Comparison of ENCODE assay signal across 8 mouse cellular contexts in the genomic region with DNA sequence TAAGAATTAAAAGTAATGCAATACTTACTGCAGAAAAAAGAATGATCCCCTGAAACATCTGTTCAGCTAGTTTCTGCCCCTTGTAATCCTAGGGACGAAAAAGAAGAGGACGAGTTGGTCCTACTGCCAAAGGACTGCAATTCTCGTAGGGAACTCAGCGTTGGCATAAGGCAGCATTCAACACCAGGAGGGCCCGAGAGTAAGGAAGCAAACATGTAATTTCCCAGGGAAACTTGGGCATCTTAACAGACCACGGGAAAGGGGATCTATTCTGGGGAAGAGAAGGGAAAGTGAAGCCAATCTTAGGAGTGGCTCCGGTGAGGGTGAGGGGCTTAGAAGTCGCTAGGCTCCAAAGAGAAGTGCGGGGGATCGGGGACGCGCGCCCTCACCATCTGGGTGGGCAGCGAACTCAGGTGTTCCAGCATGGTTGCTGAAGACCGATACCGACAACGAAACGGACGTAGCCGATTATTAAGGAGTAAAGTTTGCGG. TPM values are rescaled to one million over a fixed set of nuclear protein-coding genes. Genes with fewer than 3 reads are reported as not detected.
DNase-seq lines count a peak whose midpoint lies in the region; ATAC-seq and TF ChIP-seq lines count a peak whose summit lies in the region.

No protein-coding gene starts in this region.

- no peak for TF ChIP-seq CTCF in bone marrow, adult 2 months (IDR thresholded peaks at IDR 0.05; ENCODE audit: control insufficient read depth, insufficient read depth, low read length)

- no peak for TF ChIP-seq POLR2A in bone marrow, adult 2 months (IDR thresholded peaks at IDR 0.05; ENCODE audit: borderline replicate concordance, control insufficient read depth, low read depth, low read length)

- H3K27me3 ChIP-seq in kidney, embryonic 15.5 days: no peaks in the 10 kb centered on the region
- no peaks in the 10 kb centered on the region for H3K27me3 ChIP-seq in hindbrain, embryonic 14.5 days (ENCODE audit: control insufficient read depth, insufficient read depth, low read length)
- no peaks in the 10 kb centered on the region for H3K27me3 ChIP-seq in midbrain, embryonic 14.5 days (ENCODE audit: control insufficient read depth, insufficient read depth, low read length)

- peak overlapping the region; percentile 97 for H3K4me3 ChIP-seq in kidney, embryonic 15.5 days (replicated peaks)
- H3K4me3 ChIP-seq in bone marrow, adult 2 months (replicated peaks; ENCODE audit: control insufficient read depth, low read depth, low read length): peak overlapping the region; percentile 100
- peak overlapping the region; percentile 71 for H3K4me3 ChIP-seq in hindbrain, embryonic 14.5 days (replicated peaks; ENCODE audit: low read length)
- H3K4me3 ChIP-seq in midbrain, embryonic 14.5 days (replicated peaks; ENCODE audit: low read depth, low read length): peak overlapping the region; percentile 95

- H3K27ac ChIP-seq in kidney, embryonic 15.5 days: peak overlapping the region; percentile 98
- H3K27ac ChIP-seq in bone marrow, adult 2 months (ENCODE audit: control insufficient read depth, insufficient read depth, low read depth, low read length, poor library complexity): peak overlapping the region; percentile 94
- H3K27ac ChIP-seq in hindbrain, embryonic 14.5 days: peak overlapping the region; percentile 93
- H3K27ac ChIP-seq in midbrain, embryonic 14.5 days (replicated peaks; ENCODE audit: low read depth, low read length): peak overlapping the region; percentile 93

- DNase-seq in kidney, adult 11 months: no peak
- no peak for DNase-seq in hindbrain, embryonic 14.5 days (ENCODE audit: low spot score)
- DNase-seq in midbrain, embryonic 14.5 days: no peak
- no peak for DNase-seq in right cerebral cortex, postnatal 36 days (ENCODE audit: low spot score in 2 of 2)
- DNase-seq in frontal cortex, postnatal 10 days (ENCODE audit: low spot score in 2 of 2): no peak
- DNase-seq in cerebellum, adult 9-10 months: no peak

- H3K4me1 ChIP-seq in kidney, embryonic 15.5 days: peaks cover 16% of the 10 kb centered on the region
- H3K4me1 ChIP-seq in bone marrow, adult 2 months (ENCODE audit: control insufficient read depth, insufficient read depth, low read length): no peaks in the 10 kb centered on the region; the same call in 1 of the 2 replicates
- H3K4me1 ChIP-seq in hindbrain, embryonic 14.5 days (replicated peaks; ENCODE audit: control insufficient read depth, insufficient read depth, low read length): peaks cover 16% of the 10 kb centered on the region
- peaks cover 8% of the 10 kb centered on the region for H3K4me1 ChIP-seq in midbrain, embryonic 14.5 days (ENCODE audit: control insufficient read depth, insufficient read depth, low read length)

- peaks cover 22% of the 10 kb centered on the region for H3K36me3 ChIP-seq in kidney, embryonic 15.5 days
- H3K36me3 ChIP-seq in hindbrain, embryonic 14.5 days (replicated peaks; ENCODE audit: control insufficient read depth, insufficient read depth): peaks cover 18% of the 10 kb centered on the region
- H3K36me3 ChIP-seq in midbrain, embryonic 14.5 days (ENCODE audit: control insufficient read depth, insufficient read depth, low read length): peaks cover 18% of the 10 kb centered on the region

- peak; percentile 14 for ATAC-seq in kidney, embryonic 15.5 days (replicated peaks; ENCODE audit: low FRiP score)
- peak; percentile 21; the same call in 1 of the 2 replicates for ATAC-seq in hindbrain, embryonic 14.5 days (ENCODE audit: low FRiP score)
- 0 out of 2 replicates have a peak, but pooled peaks have one; percentile 49 for ATAC-seq in midbrain, embryonic 14.5 days (ENCODE audit: low FRiP score, low TSS enrichment)

- peak overlapping the region; percentile 93 for H3K9ac ChIP-seq in kidney, embryonic 15.5 days
- peak overlapping the region; percentile 92 for H3K9ac ChIP-seq in hindbrain, embryonic 14.5 days
- peak overlapping the region; percentile 88 for H3K9ac ChIP-seq in midbrain, embryonic 14.5 days (replicated peaks; ENCODE audit: low read length)

- H3K9me3 ChIP-seq in kidney, embryonic 15.5 days (replicated peaks): no peaks in the 10 kb centered on the region
- no peaks in the 10 kb centered on the region for H3K9me3 ChIP-seq in hindbrain, embryonic 14.5 days (ENCODE audit: control insufficient read depth, low read length)
- H3K9me3 ChIP-seq in midbrain, embryonic 14.5 days (ENCODE audit: control insufficient read depth, low read length): no peaks in the 10 kb centered on the region

- H3K4me2 ChIP-seq in kidney, embryonic 15.5 days: peak overlapping the region; percentile 74
- peak overlapping the region; percentile 48 for H3K4me2 ChIP-seq in hindbrain, embryonic 14.5 days (replicated peaks)
- H3K4me2 ChIP-seq in midbrain, embryonic 14.5 days (ENCODE audit: low read length): peak overlapping the region; percentile 78

- 0% methylated on average over 21 of the region's 21 CpGs for WGBS in kidney, embryonic 15.5 days
- under 1% methylated on average over 21 of the region's 21 CpGs for WGBS in bone marrow, adult 2 months
- WGBS in hindbrain, embryonic 14.5 days: 0% methylated on average over 21 of the region's 21 CpGs
- 0% methylated on average over 21 of the region's 21 CpGs for WGBS in midbrain, embryonic 14.5 days

RNA-seq across cellular contexts. Expression of gene Glt8d1, which starts 0.3 kb away (rescaled TPM):
- 66.4 and 70.1 TPM in 2 replicates for polyA plus RNA-seq in kidney, embryonic 15.5 days (2015; fragmentation: Nextera tagmentation; extraction: Ambion mirVana)
- polyA plus RNA-seq in bone marrow, adult 2 months (2011; ENCODE audit: insufficient read depth, insufficient read length, low replicate concordance, missing spikeins): 24.8 and 38.7 TPM in 2 replicates
- 59.5 and 64.4 TPM in 2 replicates for polyA plus RNA-seq in hindbrain, embryonic 14.5 days (2014; fragmentation: Nextera tagmentation; extraction: Ambion mirVana)
- polyA plus RNA-seq in midbrain, embryonic 14.5 days (2014; fragmentation: Nextera tagmentation; extraction: Ambion mirVana): 54.0 and 62.4 TPM in 2 replicates

RNA-seq across cellular contexts. Expression of gene Spcs1, which starts 0.6 kb away (rescaled TPM):
- 385 and 440 TPM in 2 replicates for polyA plus RNA-seq in kidney, embryonic 15.5 days (2015; fragmentation: Nextera tagmentation; extraction: Ambion mirVana)
- polyA plus RNA-seq in bone marrow, adult 2 months (2011; ENCODE audit: insufficient read depth, insufficient read length, low replicate concordance, missing spikeins): 59.6 and 85.6 TPM in 2 replicates
- polyA plus RNA-seq in hindbrain, embryonic 14.5 days (2014; fragmentation: Nextera tagmentation; extraction: Ambion mirVana): 315 and 357 TPM in 2 replicates
- 287 and 317 TPM in 2 replicates for polyA plus RNA-seq in midbrain, embryonic 14.5 days (2014; fragmentation: Nextera tagmentation; extraction: Ambion mirVana)

RNA-seq across cellular contexts. Expression of gene Pbrm1, which starts 18.1 kb away (rescaled TPM):
- polyA plus RNA-seq in kidney, embryonic 15.5 days (2015; fragmentation: Nextera tagmentation; extraction: Ambion mirVana): 131 and 136 TPM in 2 replicates
- polyA plus RNA-seq in bone marrow, adult 2 months (2011; ENCODE audit: insufficient read depth, insufficient read length, low replicate concordance, missing spikeins): 31.8 and 46.8 TPM in 2 replicates
- 98.2 and 105 TPM in 2 replicates for polyA plus RNA-seq in hindbrain, embryonic 14.5 days (2014; fragmentation: Nextera tagmentation; extraction: Ambion mirVana)
- polyA plus RNA-seq in midbrain, embryonic 14.5 days (2014; fragmentation: Nextera tagmentation; extraction: Ambion mirVana): 120 and 136 TPM in 2 replicates

RNA-seq across cellular contexts. Expression of gene Gnl3, which starts 18.1 kb away (rescaled TPM):
- polyA plus RNA-seq in kidney, embryonic 15.5 days (2015; fragmentation: Nextera tagmentation; extraction: Ambion mirVana): 127 and 134 TPM in 2 replicates
- polyA plus RNA-seq in bone marrow, adult 2 months (2011; ENCODE audit: insufficient read depth, insufficient read length, low replicate concordance, missing spikeins): 56.0 and 119 TPM in 2 replicates
- 43.2 and 44.6 TPM in 2 replicates for polyA plus RNA-seq in hindbrain, embryonic 14.5 days (2014; fragmentation: Nextera tagmentation; extraction: Ambion mirVana)
- 44.5 and 49.7 TPM in 2 replicates for polyA plus RNA-seq in midbrain, embryonic 14.5 days (2014; fragmentation: Nextera tagmentation; extraction: Ambion mirVana)

RNA-seq across cellular contexts. Expression of gene Nek4, which starts 49.7 kb away (rescaled TPM):
- polyA plus RNA-seq in kidney, embryonic 15.5 days (2015; fragmentation: Nextera tagmentation; extraction: Ambion mirVana): 17.3 and 17.4 TPM in 2 replicates
- 1.6 and 5.9 TPM in 2 replicates for polyA plus RNA-seq in bone marrow, adult 2 months (2011; ENCODE audit: insufficient read depth, insufficient read length, low replicate concordance, missing spikeins)
- 13.4 and 14.1 TPM in 2 replicates for polyA plus RNA-seq in hindbrain, embryonic 14.5 days (2014; fragmentation: Nextera tagmentation; extraction: Ambion mirVana)
- 8.7 and 17.9 TPM in 2 replicates for polyA plus RNA-seq in midbrain, embryonic 14.5 days (2014; fragmentation: Nextera tagmentation; extraction: Ambion mirVana)
